Mouse (Mus musculus): ENCODE measurements at regions not wholly inside any gene's neighbourhood (a gene's known extent, or its start where the extent isn't known, plus 50 kb on each side); places are given as distances from the start of the nearest gene placed in this dataset.

DNA sequence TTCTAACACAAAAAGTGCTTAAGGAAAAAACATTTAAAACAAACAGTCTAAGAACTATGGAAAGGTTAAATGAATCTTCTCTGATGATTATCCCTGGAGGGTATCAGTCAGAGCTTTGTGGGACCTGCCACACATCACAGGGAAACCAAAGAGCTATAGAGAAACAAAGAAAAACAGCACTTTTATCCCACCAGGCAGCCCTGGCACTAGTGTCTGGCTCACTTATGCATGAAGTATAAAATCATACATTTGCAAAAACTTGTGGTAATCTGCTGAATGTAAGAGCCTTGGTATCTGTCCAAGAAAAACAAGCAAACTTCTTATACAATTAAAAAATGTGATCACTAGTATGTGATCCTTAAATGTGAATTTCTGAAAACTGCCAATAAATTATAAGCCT, 972.4 kb upstream of the Ctnnd2 start:
- no peaks in the 10 kb centered on the region for H3K9me3 ChIP-seq (ENCODE audit: control insufficient read depth, low read length)
- H3K4me1 ChIP-seq (ENCODE audit: control insufficient read depth, insufficient read depth, low read depth, low read length) = no peaks in the 10 kb centered on the region
- H3K27me3 ChIP-seq (replicated peaks; ENCODE audit: control insufficient read depth, insufficient read depth, low read length) = no peaks in the 10 kb centered on the region
- no peak overlapping the region for H3K4me2 ChIP-seq (ENCODE audit: low read length)
- no peak overlapping the region for H3K27ac ChIP-seq (ENCODE audit: low read depth, low read length)
- no peak overlapping the region for H3K4me3 ChIP-seq (ENCODE audit: low read length)
- no peak for ATAC-seq
- H3K9ac ChIP-seq (ENCODE audit: low read depth, low read length) = no peak overlapping the region
- H3K36me3 ChIP-seq (ENCODE audit: control insufficient read depth, insufficient read depth, low read length) = no peaks in the 10 kb centered on the region

DNA sequence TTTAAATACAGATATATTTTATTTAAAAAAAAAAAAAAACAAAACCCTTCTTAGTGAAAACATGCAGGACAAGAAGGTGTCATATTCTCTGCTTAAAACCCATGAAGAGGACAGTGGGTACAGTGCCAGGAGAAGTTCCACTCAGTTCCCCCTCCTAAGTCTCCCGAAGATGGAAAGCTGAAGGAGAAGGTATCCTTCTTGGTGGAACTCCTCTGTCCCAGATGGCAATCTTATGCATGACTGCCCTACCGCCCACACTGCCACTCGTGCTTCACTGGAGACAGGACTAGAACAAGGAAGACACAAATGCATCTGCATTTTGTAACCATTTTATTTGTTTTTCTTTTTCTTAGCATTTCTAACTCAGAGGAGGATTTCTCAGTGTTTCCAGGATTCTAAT, 948.7 kb upstream of the Ctnnd2 start:
- 43% methylated on average over 3 of the region's 3 CpGs for WGBS
- Histone ChIP-seq H3K4me1 (ENCODE audit: control insufficient read depth, insufficient read depth, low read depth, low read length) (no peaks in the 10 kb centered on the region), H3K9ac (ENCODE audit: low read depth, low read length) (no peak overlapping the region), H3K4me3 (ENCODE audit: low read length) (no peak overlapping the region), H3K27ac (ENCODE audit: low read depth, low read length) (no peak overlapping the region), H3K36me3 (ENCODE audit: control insufficient read depth, insufficient read depth, low read length) (no peaks in the 10 kb centered on the region), H3K9me3 (ENCODE audit: control insufficient read depth, low read length) (no peaks in the 10 kb centered on the region), H3K4me2 (ENCODE audit: low read length) (no peak overlapping the region), H3K27me3 (replicated peaks; ENCODE audit: control insufficient read depth, insufficient read depth, low read length) (no peaks in the 10 kb centered on the region)
- peak; percentile 54; the same call in 1 of the 2 replicates for ATAC-seq

DNA sequence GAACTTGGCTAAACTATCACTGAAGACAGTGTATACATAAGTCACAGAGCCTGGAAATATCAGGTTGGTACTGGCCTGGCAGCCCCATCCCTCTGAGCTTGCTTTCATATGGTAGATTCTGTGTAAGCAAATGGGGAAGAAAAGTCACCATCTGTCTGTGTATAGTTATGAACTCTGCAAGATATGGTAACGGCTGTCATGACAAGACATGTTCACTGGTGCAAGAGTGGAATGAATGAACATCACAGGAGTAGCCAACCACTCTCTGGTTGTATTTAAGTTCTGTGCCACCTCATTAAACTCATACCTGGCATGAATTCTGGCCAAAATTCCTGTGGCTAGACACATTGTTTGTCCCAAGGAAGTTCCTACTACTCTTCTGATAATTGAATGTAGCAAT, 945.5 kb upstream of the Ctnnd2 start:
- no peak overlapping the region for H3K27ac ChIP-seq (ENCODE audit: low read depth, low read length)
- H3K4me2 ChIP-seq (ENCODE audit: low read length) = no peak overlapping the region
- no peaks in the 10 kb centered on the region for H3K27me3 ChIP-seq (replicated peaks; ENCODE audit: control insufficient read depth, insufficient read depth, low read length)
- H3K9me3 ChIP-seq (ENCODE audit: control insufficient read depth, low read length) = no peaks in the 10 kb centered on the region
- 68% methylated on average over 1 of the region's 1 CpGs for WGBS
- peak; percentile 70 for ATAC-seq
- no peaks in the 10 kb centered on the region for H3K36me3 ChIP-seq (ENCODE audit: control insufficient read depth, insufficient read depth, low read length)
- no peak overlapping the region for H3K9ac ChIP-seq (ENCODE audit: low read depth, low read length)
- no peaks in the 10 kb centered on the region for H3K4me1 ChIP-seq (ENCODE audit: control insufficient read depth, insufficient read depth, low read depth, low read length)
- no peak overlapping the region for H3K4me3 ChIP-seq (ENCODE audit: low read length)

DNA sequence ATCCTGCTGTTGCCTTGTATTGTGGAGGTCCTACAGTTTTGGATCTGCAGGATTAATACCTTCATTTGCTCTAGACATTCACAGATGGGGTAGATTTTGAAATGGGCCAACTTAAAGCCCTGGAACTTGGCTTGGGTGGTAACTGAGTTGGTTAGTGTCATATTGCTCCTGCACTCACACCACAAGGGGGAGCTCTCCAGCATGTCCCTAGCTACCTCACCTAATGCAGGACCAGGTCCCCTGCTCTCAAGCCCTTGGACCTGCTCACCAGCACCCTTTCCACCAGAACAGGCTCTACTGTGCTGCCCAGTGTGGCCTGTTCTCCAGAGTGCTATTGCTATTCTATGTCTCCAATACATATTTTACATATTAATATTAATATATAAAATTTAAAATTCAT, 937.8 kb upstream of the Ctnnd2 start:
- Histone ChIP-seq H3K9me3 (ENCODE audit: control insufficient read depth, low read length) (no peaks in the 10 kb centered on the region), H3K9ac (ENCODE audit: low read depth, low read length) (no peak overlapping the region), H3K4me2 (ENCODE audit: low read length) (no peak overlapping the region), H3K4me3 (ENCODE audit: low read length) (no peak overlapping the region), H3K27ac (ENCODE audit: low read depth, low read length) (no peak overlapping the region), H3K36me3 (ENCODE audit: control insufficient read depth, insufficient read depth, low read length) (no peaks in the 10 kb centered on the region), H3K4me1 (ENCODE audit: control insufficient read depth, insufficient read depth, low read depth, low read length) (no peaks in the 10 kb centered on the region), H3K27me3 (replicated peaks; ENCODE audit: control insufficient read depth, insufficient read depth, low read length) (no peaks in the 10 kb centered on the region)
- no peak for ATAC-seq

DNA sequence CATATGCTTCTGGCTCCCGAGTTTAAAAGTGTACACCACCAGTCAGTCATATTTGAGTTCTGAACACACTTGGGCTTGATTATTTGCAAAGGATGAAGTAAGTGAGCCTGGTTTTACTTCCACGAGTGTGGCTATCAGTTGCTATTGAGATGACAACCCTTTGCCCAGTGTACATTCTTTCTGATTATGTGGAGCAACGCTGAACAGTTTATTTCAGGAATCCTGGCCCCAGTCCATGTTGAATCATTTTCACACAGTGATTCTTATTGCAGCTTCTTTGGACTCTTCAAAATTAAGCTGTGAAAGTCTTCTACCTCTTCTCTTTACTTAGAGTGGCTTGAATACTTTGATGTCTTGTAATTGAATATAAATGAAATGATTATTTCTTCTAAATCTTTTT, 917.2 kb upstream of the Ctnnd2 start:
- Histone ChIP-seq H3K4me1 (ENCODE audit: control insufficient read depth, insufficient read depth, low read depth, low read length) (no peaks in the 10 kb centered on the region), H3K9me3 (ENCODE audit: control insufficient read depth, low read length) (no peaks in the 10 kb centered on the region), H3K9ac (ENCODE audit: low read depth, low read length) (no peak overlapping the region), H3K4me2 (ENCODE audit: low read length) (no peak overlapping the region), H3K4me3 (ENCODE audit: low read length) (no peak overlapping the region), H3K36me3 (ENCODE audit: control insufficient read depth, insufficient read depth, low read length) (no peaks in the 10 kb centered on the region), H3K27ac (ENCODE audit: low read depth, low read length) (no peak overlapping the region), H3K27me3 (replicated peaks; ENCODE audit: control insufficient read depth, insufficient read depth, low read length) (no peaks in the 10 kb centered on the region)
- ATAC-seq = no peak
- WGBS = 73% methylated on average over 3 of the region's 3 CpGs

DNA sequence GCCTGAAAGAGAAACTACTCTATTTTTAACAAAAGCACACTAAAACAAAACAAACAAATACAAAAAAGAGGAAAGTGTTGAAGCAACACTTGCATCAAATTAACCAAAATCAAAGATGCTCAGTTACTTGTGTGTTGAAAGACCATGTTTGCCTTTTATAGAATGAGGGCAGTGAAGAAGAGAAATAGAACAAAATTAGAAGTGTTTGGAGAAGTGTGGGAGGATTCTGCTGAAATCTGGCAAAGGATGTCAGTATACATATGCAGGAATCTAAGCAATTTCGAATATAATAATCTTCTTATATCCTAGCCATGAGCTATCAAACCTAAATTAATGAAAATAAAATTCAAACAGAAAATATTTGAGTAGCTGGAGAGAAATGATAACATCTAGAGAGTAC, 905.6 kb upstream of the Ctnnd2 start:
- Histone ChIP-seq H3K9ac (ENCODE audit: low read depth, low read length) (no peak overlapping the region), H3K4me2 (ENCODE audit: low read length) (no peak overlapping the region), H3K36me3 (ENCODE audit: control insufficient read depth, insufficient read depth, low read length) (no peaks in the 10 kb centered on the region), H3K27ac (ENCODE audit: low read depth, low read length) (no peak overlapping the region), H3K9me3 (ENCODE audit: control insufficient read depth, low read length) (no peaks in the 10 kb centered on the region), H3K4me3 (ENCODE audit: low read length) (no peak overlapping the region), H3K4me1 (ENCODE audit: control insufficient read depth, insufficient read depth, low read depth, low read length) (no peaks in the 10 kb centered on the region), H3K27me3 (replicated peaks; ENCODE audit: control insufficient read depth, insufficient read depth, low read length) (no peaks in the 10 kb centered on the region)
- 74% methylated on average over 1 of the region's 1 CpGs for WGBS
- no peak for ATAC-seq

DNA sequence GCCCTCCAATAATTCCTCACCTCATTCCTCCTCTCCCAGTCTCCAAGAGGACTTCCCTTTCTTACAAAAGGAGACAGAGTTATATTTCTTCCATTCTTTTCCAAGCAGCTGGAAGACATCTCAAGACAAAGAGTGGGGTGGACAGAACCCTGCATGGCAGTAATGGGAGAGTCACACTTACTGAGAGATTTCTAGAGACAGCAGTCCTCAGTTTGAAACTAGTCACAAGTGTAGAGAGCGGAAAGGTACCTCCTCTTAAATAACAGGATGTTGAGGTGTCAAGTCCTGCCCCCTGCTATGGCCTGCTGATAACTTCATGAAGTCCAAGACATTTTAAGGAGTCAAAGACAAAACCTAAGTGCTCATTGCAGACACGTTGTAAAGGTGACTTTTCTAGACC, 875.9 kb upstream of the Ctnnd2 start:
- Histone ChIP-seq H3K4me3 (ENCODE audit: low read length) (no peak overlapping the region), H3K27me3 (replicated peaks; ENCODE audit: control insufficient read depth, insufficient read depth, low read length) (no peaks in the 10 kb centered on the region), H3K36me3 (ENCODE audit: control insufficient read depth, insufficient read depth, low read length) (no peaks in the 10 kb centered on the region), H3K4me2 (ENCODE audit: low read length) (no peak overlapping the region), H3K9ac (ENCODE audit: low read depth, low read length) (no peak overlapping the region), H3K27ac (ENCODE audit: low read depth, low read length) (no peak overlapping the region), H3K4me1 (ENCODE audit: control insufficient read depth, insufficient read depth, low read depth, low read length) (no peaks in the 10 kb centered on the region), H3K9me3 (ENCODE audit: control insufficient read depth, low read length) (no peaks in the 10 kb centered on the region)
- ATAC-seq = no peak
- 76% methylated on average over 2 of the region's 2 CpGs for WGBS
